Mouse (Mus musculus): ENCODE measurements around the gene Gm1604a.
"Not testable (repeated sequence)": the region's sequence is repeated elsewhere in the genome, so short reads cannot be mapped to it uniquely, and the experiment has no call there.

Gm1604a gene

GRCm38 (mm10) chr17:7025257-7025656, at the start of gene Gm1604a:
Gm1604a (plus strand) TSS chr17:7025568.
- not testable (repeated sequence) for DNase-seq (ENCODE audit: low spot score)

- DNase-seq (ENCODE audit: low spot score) = peak; percentile 78
Measured at GRCm38 (mm10) chr17:6978287-6979248, 46.8 kb upstream of the Gm1604a start, which contains the start of gene Gm49721. Gm49721 (plus strand) TSS chr17:6978904.

GRCm38 (mm10) chr17:6979380-6979779, 46.0 kb upstream of the Gm1604a start:
- not testable (repeated sequence) for DNase-seq (ENCODE audit: low spot score)

GRCm38 (mm10) chr17:6980144-6980543, 45.2 kb upstream of the Gm1604a start:
- DNase-seq (ENCODE audit: low spot score) = not testable (repeated sequence)

- DNase-seq (ENCODE audit: low spot score) = not testable (repeated sequence)
Measured at GRCm38 (mm10) chr17:6986118-6986517, 39.2 kb upstream of the Gm1604a start.

- DNase-seq (ENCODE audit: low spot score) = not testable (repeated sequence)
Measured at GRCm38 (mm10) chr17:6995504-6995903, 29.9 kb upstream of the Gm1604a start.

- DNase-seq (ENCODE audit: low spot score) = not testable (repeated sequence)
Measured at GRCm38 (mm10) chr17:6996826-6997225, 28.5 kb upstream of the Gm1604a start.

GRCm38 (mm10) chr17:6997778-6998490, 27.4 kb upstream of the Gm1604a start:
- not testable (repeated sequence) for DNase-seq (ENCODE audit: low spot score)

- DNase-seq (ENCODE audit: low spot score) = not testable (repeated sequence)
Measured at GRCm38 (mm10) chr17:7001790-7002585, 23.4 kb upstream of the Gm1604a start.

GRCm38 (mm10) chr17:7003392-7003791, 22.0 kb upstream of the Gm1604a start:
- not testable (repeated sequence) for DNase-seq (ENCODE audit: low spot score)

GRCm38 (mm10) chr17:7005646-7006045, 19.7 kb upstream of the Gm1604a start:
- not testable (repeated sequence) for DNase-seq (ENCODE audit: low spot score)

- not testable (repeated sequence) for DNase-seq (ENCODE audit: low spot score)
Measured at GRCm38 (mm10) chr17:7008885-7009284, 16.5 kb upstream of the Gm1604a start.

- DNase-seq (ENCODE audit: low spot score) = not testable (repeated sequence)
Measured at GRCm38 (mm10) chr17:7009440-7009839, 15.9 kb upstream of the Gm1604a start.

GRCm38 (mm10) chr17:7009901-7010300, 15.5 kb upstream of the Gm1604a start:
- DNase-seq (ENCODE audit: low spot score) = not testable (repeated sequence)

- not testable (repeated sequence) for DNase-seq (ENCODE audit: low spot score)
Measured at GRCm38 (mm10) chr17:7014190-7014589, 11.2 kb upstream of the Gm1604a start.

GRCm38 (mm10) chr17:7025764-7026346, 487 bp downstream of the Gm1604a start:
- DNase-seq (ENCODE audit: low spot score) = not testable (repeated sequence)

- not testable (repeated sequence) for DNase-seq (ENCODE audit: low spot score)
Measured at GRCm38 (mm10) chr17:7030204-7030603, 4.8 kb downstream of the Gm1604a start.

GRCm38 (mm10) chr17:7030622-7031174, 5.3 kb downstream of the Gm1604a start:
- not testable (repeated sequence) for DNase-seq (ENCODE audit: low spot score)

GRCm38 (mm10) chr17:7033192-7034166, 8.1 kb downstream of the Gm1604a start:
- DNase-seq (ENCODE audit: low spot score) = not testable (repeated sequence)

All from T-cell, adult 2 months (primary cell).